Mouse (Mus musculus) thymus, postnatal 4 days (tissue): Measurements from ENCODE around the gene Tas2r143.

Source experiments
- DNase-seq: peaks from one replicate; pipeline ENCODE4 v3.0.0; 2021

The Tas2r143 gene

GRCm38 (mm10) chr6:42398998-42399397 lies 1.0 kb upstream of the Tas2r143 start:
- DNase-seq, result no peak

GRCm38 (mm10) chr6:42405134-42405533 lies 5.1 kb downstream of the Tas2r143 start, which contains the start of gene Tas2r135:
Tas2r135 (plus strand) TSS chr6:42405434.
- DNase-seq, result no peak

GRCm38 (mm10) chr6:42419443-42419842 lies 19.4 kb downstream of the Tas2r143 start:
- DNase-seq, result no peak

- DNase-seq, result no peak
These were observed 21.4 kb downstream of the Tas2r143 start for GRCm38 (mm10) chr6:42421439-42421838.

GRCm38 (mm10) chr6:42424472-42424871 lies 24.4 kb downstream of the Tas2r143 start:
- no peak for DNase-seq

GRCm38 (mm10) chr6:42426337-42426736 lies 26.3 kb downstream of the Tas2r143 start:
- DNase-seq, result no peak

- DNase-seq, result no peak
These were observed 33.5 kb downstream of the Tas2r143 start for GRCm38 (mm10) chr6:42433554-42433953.

- DNase-seq, result no peak
These were observed 34.4 kb downstream of the Tas2r143 start, which contains the start of gene Tas2r126 for GRCm38 (mm10) chr6:42434446-42434845. Tas2r126 (plus strand) TSS chr6:42434535.

- no peak for DNase-seq
These were observed 35.5 kb downstream of the Tas2r143 start for GRCm38 (mm10) chr6:42435490-42435889.

- no peak for DNase-seq
These were observed 41.4 kb downstream of the Tas2r143 start for GRCm38 (mm10) chr6:42441395-42441794.

GRCm38 (mm10) chr6:42444491-42444890 lies 44.5 kb downstream of the Tas2r143 start:
- no peak for DNase-seq

- DNase-seq, result no peak
These were observed 47.3 kb downstream of the Tas2r143 start for GRCm38 (mm10) chr6:42447381-42447780.
